Mouse (Mus musculus) lung, postnatal 36 days (tissue): ENCODE measurements around the gene Ubxn1.
A peak's percentile ranks its signal among the peaks of the same experiment; 100 is the strongest.

Source experiments
- DNase-seq: peaks from one replicate; pipeline ENCODE4 v3.0.0; 2022; ENCODE audit warnings: mixed read lengths

The Ubxn1 gene

DNA sequence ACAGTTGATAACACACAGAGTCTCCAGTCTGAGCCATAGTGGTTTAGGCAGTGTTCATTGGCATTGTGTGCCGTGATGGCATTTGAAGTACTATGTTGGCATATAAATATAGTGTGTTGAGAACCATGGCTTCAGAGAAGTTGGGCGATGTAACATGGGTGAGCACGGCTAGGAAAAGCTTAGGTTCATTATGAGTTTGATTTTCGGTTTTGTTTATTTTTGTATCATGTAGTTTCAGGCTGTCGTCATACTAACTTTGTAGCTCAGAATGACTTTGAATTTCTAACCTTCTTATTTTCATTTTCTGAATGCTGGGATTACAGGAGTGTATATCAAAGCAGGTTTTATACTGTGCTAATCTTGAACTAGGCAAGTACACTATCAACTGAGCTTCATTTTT lies 32.1 kb downstream of the Ubxn1 start:
- no peak for DNase-seq

DNA sequence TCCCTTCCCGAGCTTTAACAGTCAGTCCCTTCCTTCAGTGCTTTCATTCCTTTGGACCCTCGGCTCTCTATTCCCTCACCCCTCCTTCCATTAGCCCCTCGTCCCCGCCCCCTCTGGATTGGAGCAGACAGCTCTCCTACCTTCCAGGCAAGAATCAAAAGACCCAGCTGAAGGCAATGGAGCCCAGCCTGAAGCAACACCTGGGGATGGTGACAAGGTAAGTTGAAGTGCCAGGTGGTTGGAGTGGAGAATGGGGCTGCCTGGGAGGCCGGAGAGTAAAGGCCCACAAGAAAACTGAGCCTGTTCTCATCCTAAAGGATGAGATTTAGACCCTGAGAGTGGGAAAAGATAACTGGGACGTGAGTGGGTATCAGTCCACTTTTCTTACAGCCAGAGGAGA lies 37.2 kb downstream of the Ubxn1 start:
- no peak for DNase-seq

DNA sequence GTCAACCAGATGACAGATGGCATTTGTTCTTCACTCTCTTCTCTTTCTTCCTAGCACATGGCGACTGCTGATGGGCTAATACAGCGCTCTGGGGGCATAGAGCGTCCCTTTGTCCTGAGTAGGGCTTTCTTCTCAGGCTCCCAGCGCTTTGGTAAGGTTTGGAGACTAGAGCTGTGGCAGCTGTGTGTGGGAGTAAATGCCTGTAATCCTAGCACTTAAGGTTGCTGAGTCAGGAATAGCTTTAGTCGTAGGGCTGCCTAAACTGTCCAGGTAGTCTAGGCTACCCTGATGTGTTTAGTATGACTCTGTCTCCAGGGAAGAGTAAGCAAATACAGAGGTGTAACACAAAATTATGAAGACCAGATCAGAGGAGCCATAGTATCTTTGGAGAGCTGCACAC lies 40.5 kb downstream of the Ubxn1 start:
- no peak for DNase-seq

DNA sequence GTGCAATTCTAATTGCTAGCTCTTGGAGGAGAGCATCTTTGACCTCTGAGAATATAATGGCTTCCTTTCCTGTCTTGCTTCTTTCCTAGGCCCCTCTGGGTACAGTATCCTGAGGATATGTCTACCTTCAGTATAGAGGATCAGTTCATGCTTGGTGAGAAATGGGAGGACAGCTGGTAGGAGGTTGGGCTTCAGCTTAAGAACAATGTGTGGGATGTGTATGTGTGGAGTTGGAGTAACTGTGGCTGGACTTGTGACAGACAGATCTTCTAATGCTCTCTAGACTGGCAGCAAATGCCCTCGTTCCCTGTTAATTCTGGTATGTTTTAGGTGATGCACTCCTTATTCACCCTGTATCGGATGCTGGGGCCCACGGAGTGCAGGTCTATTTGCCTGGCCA lies 42.9 kb downstream of the Ubxn1 start:
- DNase-seq: no peak

GRCm38 (mm10) chr19:8919000-8919399 lies 47.7 kb downstream of the Ubxn1 start:
- no peak for DNase-seq

DNA sequence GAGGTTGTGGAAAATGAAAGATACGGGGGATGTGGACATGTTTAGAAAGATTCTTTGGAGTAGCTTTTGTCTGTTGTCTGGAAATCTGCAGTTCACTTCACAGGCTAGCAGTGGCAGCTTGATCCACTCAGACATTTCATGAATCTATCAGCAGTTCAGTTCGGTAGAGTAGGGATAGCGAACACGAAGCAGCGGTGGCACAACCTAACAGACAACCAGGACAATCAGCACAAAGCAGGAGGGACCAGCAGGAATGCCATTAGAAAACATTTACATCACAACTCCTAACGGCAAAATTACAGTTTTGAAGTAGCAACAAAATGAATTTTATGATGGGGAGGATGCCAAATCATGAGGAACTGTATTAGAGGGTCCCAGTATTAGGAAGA lies 48.4 kb downstream of the Ubxn1 start:
- DNase-seq: no peak

DNA sequence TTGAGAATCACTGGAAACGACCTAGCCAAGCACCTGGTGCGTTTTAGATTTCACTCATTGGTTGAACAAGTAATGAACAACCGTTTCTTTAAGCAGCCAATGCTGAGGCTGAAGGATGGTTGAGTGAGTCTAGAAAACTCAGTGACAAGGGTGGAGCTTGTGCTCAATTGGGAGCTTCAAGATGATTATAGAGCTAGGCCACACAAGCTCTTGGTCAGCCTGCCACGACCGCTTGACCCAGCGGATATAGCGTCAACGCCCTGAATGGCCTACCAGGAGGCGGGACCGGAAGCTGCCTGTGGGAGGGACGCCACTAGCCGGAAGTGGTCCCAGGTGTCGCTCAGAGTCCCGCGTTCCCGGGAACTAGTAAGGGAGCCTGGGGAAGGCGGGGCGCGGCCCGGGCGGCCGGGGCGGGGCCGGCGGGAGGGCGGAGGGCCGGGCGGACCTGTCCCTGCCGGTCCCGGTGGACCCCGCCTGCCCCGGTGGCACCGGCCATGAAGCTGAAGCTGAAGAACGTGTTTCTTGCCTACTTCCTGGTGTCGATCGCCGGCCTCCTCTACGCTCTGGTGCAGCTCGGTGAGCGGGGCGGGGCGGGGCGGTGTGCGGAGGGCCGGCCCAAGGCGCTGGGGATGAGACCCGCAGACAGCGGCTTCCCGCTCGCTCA lies 48.9 kb downstream of the Ubxn1 start, which contains the start of gene B3gat3:
B3gat3 (plus strand) TSS at position 302 of the 664 bp plus-strand sequence.
- DNase-seq: peak; percentile 98

- peak; percentile 70 for DNase-seq
Observed at GRCm38 (mm10) chr19:8920836-8921291, 49.6 kb downstream of the Ubxn1 start.

GRCm38 (mm10) chr19:8921741-8922140 lies 50.4 kb downstream of the Ubxn1 start:
- no peak for DNase-seq
